Mouse (Mus musculus): ENCODE data around the gene Slc48a1. TPM values are rescaled to one million over a fixed set of nuclear protein-coding genes. Genes with fewer than 3 reads are reported as not detected.
A peak's percentile ranks its signal among the peaks of the same experiment; 100 is the strongest.

The Slc48a1 gene
- polyA plus RNA-seq, 1 experiment from 2014 or later: 81.9 TPM

GRCm38 (mm10) chr15:97815254-97815653, 36.9 kb downstream of the Slc48a1 start:
- Histone ChIP-seq H3K27ac (ENCODE audit: low read length) (peak overlapping the region; percentile 81), H3K4me2 (replicated peaks; ENCODE audit: low read depth, low read length) (no peak overlapping the region), H3K9ac (replicated peaks; ENCODE audit: low read length) (peak overlapping the region; percentile 16; the same call in 1 of the 2 replicates), H3K27me3 (ENCODE audit: insufficient read depth, low read length) (no peaks in the 10 kb centered on the region), H3K9me3 (ENCODE audit: low read length) (no peaks in the 10 kb centered on the region), H3K36me3 (ENCODE audit: insufficient read depth, low read length) (peaks cover 15% of the 10 kb centered on the region), H3K4me3 (ENCODE audit: low read length) (no peak overlapping the region), H3K4me1 (ENCODE audit: insufficient read depth, low read length) (peaks cover 39% of the 10 kb centered on the region)
- ATAC-seq (ENCODE audit: low FRiP score, low TSS enrichment): no peak
- 94% methylated on average over 4 of the region's 4 CpGs for WGBS

- H3K9me3 ChIP-seq (ENCODE audit: low read length): no peaks in the 10 kb centered on the region
- peaks cover 7% of the 10 kb centered on the region for H3K36me3 ChIP-seq (ENCODE audit: insufficient read depth, low read length)
- ATAC-seq (ENCODE audit: low FRiP score, low TSS enrichment): no peak
- no peak overlapping the region for H3K27ac ChIP-seq (ENCODE audit: low read length)
- 88% methylated on average over 16 of the region's 17 CpGs for WGBS
- H3K4me2 ChIP-seq (replicated peaks; ENCODE audit: low read depth, low read length): no peak overlapping the region
- peaks cover 49% of the 10 kb centered on the region for H3K4me1 ChIP-seq (ENCODE audit: insufficient read depth, low read length)
- no peaks in the 10 kb centered on the region for H3K27me3 ChIP-seq (ENCODE audit: insufficient read depth, low read length)
- H3K4me3 ChIP-seq (ENCODE audit: low read length): no peak overlapping the region
- no peak overlapping the region for H3K9ac ChIP-seq (replicated peaks; ENCODE audit: low read length)
Observed at GRCm38 (mm10) chr15:97816199-97816994, 38.1 kb downstream of the Slc48a1 start.

GRCm38 (mm10) chr15:97819937-97820336, 41.6 kb downstream of the Slc48a1 start:
- Histone ChIP-seq H3K4me1 (ENCODE audit: insufficient read depth, low read length) (peaks cover 53% of the 10 kb centered on the region), H3K9ac (replicated peaks; ENCODE audit: low read length) (no peak overlapping the region), H3K27me3 (ENCODE audit: insufficient read depth, low read length) (no peaks in the 10 kb centered on the region), H3K36me3 (ENCODE audit: insufficient read depth, low read length) (peaks cover 7% of the 10 kb centered on the region), H3K4me2 (replicated peaks; ENCODE audit: low read depth, low read length) (no peak overlapping the region), H3K4me3 (ENCODE audit: low read length) (no peak overlapping the region), H3K27ac (ENCODE audit: low read length) (no peak overlapping the region), H3K9me3 (ENCODE audit: low read length) (no peaks in the 10 kb centered on the region)
- ATAC-seq (ENCODE audit: low FRiP score, low TSS enrichment): no peak
- WGBS: 75% methylated on average over 9 of the region's 9 CpGs

GRCm38 (mm10) chr15:97821321-97821982, 43.1 kb downstream of the Slc48a1 start:
- peak overlapping the region; percentile 27 for H3K4me2 ChIP-seq (replicated peaks; ENCODE audit: low read depth, low read length)
- WGBS: 21% methylated on average over 10 of the region's 10 CpGs
- H3K4me1 ChIP-seq (ENCODE audit: insufficient read depth, low read length): peaks cover 64% of the 10 kb centered on the region
- H3K9ac ChIP-seq (replicated peaks; ENCODE audit: low read length): peak overlapping the region; percentile 34
- ATAC-seq (ENCODE audit: low FRiP score, low TSS enrichment): peak; percentile 40; the same call in 1 of the 2 replicates
- H3K27me3 ChIP-seq (ENCODE audit: insufficient read depth, low read length): no peaks in the 10 kb centered on the region
- peaks cover 3% of the 10 kb centered on the region for H3K36me3 ChIP-seq (ENCODE audit: insufficient read depth, low read length)
- peak overlapping the region; percentile 86 for H3K27ac ChIP-seq (ENCODE audit: low read length)
- H3K9me3 ChIP-seq (ENCODE audit: low read length): no peaks in the 10 kb centered on the region
- H3K4me3 ChIP-seq (ENCODE audit: low read length): no peak overlapping the region

GRCm38 (mm10) chr15:97821983-97822363, 43.7 kb downstream of the Slc48a1 start:
- Histone ChIP-seq H3K27ac (ENCODE audit: low read length) (peak overlapping the region; percentile 86), H3K36me3 (ENCODE audit: insufficient read depth, low read length) (peaks cover 3% of the 10 kb centered on the region), H3K4me2 (replicated peaks; ENCODE audit: low read depth, low read length) (no peak overlapping the region), H3K27me3 (ENCODE audit: insufficient read depth, low read length) (no peaks in the 10 kb centered on the region), H3K9me3 (ENCODE audit: low read length) (no peaks in the 10 kb centered on the region), H3K9ac (replicated peaks; ENCODE audit: low read length) (0 out of 2 replicates have a peak overlapping the region, but pooled peaks have one; percentile 14), H3K4me1 (ENCODE audit: insufficient read depth, low read length) (peaks cover 68% of the 10 kb centered on the region), H3K4me3 (ENCODE audit: low read length) (no peak overlapping the region)
- WGBS: 61% methylated on average over 6 of the region's 6 CpGs
- no peak for ATAC-seq (ENCODE audit: low FRiP score, low TSS enrichment)

GRCm38 (mm10) chr15:97822545-97823228, 44.4 kb downstream of the Slc48a1 start:
- Histone ChIP-seq H3K9ac (replicated peaks; ENCODE audit: low read length) (peak overlapping the region; percentile 20; the same call in 1 of the 2 replicates), H3K4me2 (replicated peaks; ENCODE audit: low read depth, low read length) (peak overlapping the region; percentile 18; the same call in 1 of the 2 replicates), H3K27me3 (ENCODE audit: insufficient read depth, low read length) (no peaks in the 10 kb centered on the region), H3K4me3 (ENCODE audit: low read length) (no peak overlapping the region), H3K36me3 (ENCODE audit: insufficient read depth, low read length) (peaks cover 3% of the 10 kb centered on the region), H3K27ac (ENCODE audit: low read length) (peak overlapping the region; percentile 86), H3K4me1 (ENCODE audit: insufficient read depth, low read length) (peaks cover 73% of the 10 kb centered on the region), H3K9me3 (ENCODE audit: low read length) (no peaks in the 10 kb centered on the region)
- ATAC-seq (ENCODE audit: low FRiP score, low TSS enrichment): no peak
- 32% methylated on average over 12 of the region's 12 CpGs for WGBS

- Histone ChIP-seq H3K9ac (replicated peaks; ENCODE audit: low read length) (no peak overlapping the region; the same call in 1 of the 2 replicates), H3K27me3 (ENCODE audit: insufficient read depth, low read length) (no peaks in the 10 kb centered on the region), H3K4me2 (replicated peaks; ENCODE audit: low read depth, low read length) (no peak overlapping the region), H3K27ac (ENCODE audit: low read length) (no peak overlapping the region), H3K36me3 (ENCODE audit: insufficient read depth, low read length) (peaks cover 3% of the 10 kb centered on the region), H3K4me1 (ENCODE audit: insufficient read depth, low read length) (peaks cover 79% of the 10 kb centered on the region), H3K9me3 (ENCODE audit: low read length) (no peaks in the 10 kb centered on the region), H3K4me3 (ENCODE audit: low read length) (no peak overlapping the region)
- no peak for ATAC-seq (ENCODE audit: low FRiP score, low TSS enrichment)
- 75% methylated on average over 12 of the region's 12 CpGs for WGBS
Observed at GRCm38 (mm10) chr15:97823479-97823878, 45.2 kb downstream of the Slc48a1 start.

GRCm38 (mm10) chr15:97824042-97824441, 45.7 kb downstream of the Slc48a1 start:
- no peaks in the 10 kb centered on the region for H3K9me3 ChIP-seq (ENCODE audit: low read length)
- H3K9ac ChIP-seq (replicated peaks; ENCODE audit: low read length): peak overlapping the region; percentile 10; the same call in 1 of the 2 replicates
- H3K27me3 ChIP-seq (ENCODE audit: insufficient read depth, low read length): no peaks in the 10 kb centered on the region
- no peak overlapping the region for H3K4me3 ChIP-seq (ENCODE audit: low read length)
- H3K27ac ChIP-seq (ENCODE audit: low read length): no peak overlapping the region
- no peak for ATAC-seq (ENCODE audit: low FRiP score, low TSS enrichment)
- H3K4me2 ChIP-seq (replicated peaks; ENCODE audit: low read depth, low read length): no peak overlapping the region
- WGBS: 77% methylated on average over 6 of the region's 6 CpGs
- peaks cover 84% of the 10 kb centered on the region for H3K4me1 ChIP-seq (ENCODE audit: insufficient read depth, low read length)
- H3K36me3 ChIP-seq (ENCODE audit: insufficient read depth, low read length): peaks cover 3% of the 10 kb centered on the region

- Histone ChIP-seq H3K4me2 (replicated peaks; ENCODE audit: low read depth, low read length) (peak overlapping the region; percentile 63), H3K27ac (ENCODE audit: low read length) (peak overlapping the region; percentile 83), H3K4me3 (ENCODE audit: low read length) (peak overlapping the region; percentile 37), H3K36me3 (ENCODE audit: insufficient read depth, low read length) (no peaks in the 10 kb centered on the region; the same call in 1 of the 2 replicates), H3K27me3 (ENCODE audit: insufficient read depth, low read length) (no peaks in the 10 kb centered on the region), H3K4me1 (ENCODE audit: insufficient read depth, low read length) (peaks cover 94% of the 10 kb centered on the region), H3K9ac (replicated peaks; ENCODE audit: low read length) (peak overlapping the region; percentile 63), H3K9me3 (ENCODE audit: low read length) (no peaks in the 10 kb centered on the region)
- 6% methylated on average over 29 of the region's 29 CpGs for WGBS
- peak; percentile 58; the same call in 1 of the 2 replicates for ATAC-seq (ENCODE audit: low FRiP score, low TSS enrichment)
Observed at GRCm38 (mm10) chr15:97825071-97825940, 47.0 kb downstream of the Slc48a1 start.

All from kidney, embryonic 16.5 days (tissue).